Comparison of ENCODE assay signal across 24 mouse cellular contexts in the genomic region with DNA sequence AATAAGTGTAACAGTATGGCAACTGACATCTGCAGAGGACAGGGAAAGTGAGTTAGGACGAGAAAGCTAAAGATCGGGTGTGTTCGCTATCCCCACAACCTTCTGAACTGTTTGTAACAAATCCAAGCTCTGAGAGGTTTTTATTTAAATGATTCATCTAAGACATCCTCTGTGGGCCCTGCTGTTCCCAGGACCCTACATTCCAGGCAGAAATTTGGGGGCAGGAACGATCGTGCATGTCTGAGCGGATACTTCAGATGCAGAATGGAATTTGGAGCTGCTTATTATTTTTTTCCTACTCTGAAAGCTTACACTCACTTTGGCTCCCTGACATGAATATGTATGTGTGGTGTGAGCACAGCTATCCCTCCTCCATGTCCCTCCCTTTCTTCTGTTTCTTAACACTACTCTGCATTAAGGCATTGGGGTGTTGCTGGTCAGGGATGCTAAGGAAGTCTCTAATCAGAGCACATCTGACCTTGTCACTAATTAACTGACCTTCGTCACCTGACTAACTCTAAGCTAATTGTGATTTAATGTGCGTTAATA.
DNase-seq lines count a peak whose midpoint lies in the region; ATAC-seq lines count a peak whose summit lies in the region.
"Had no signal": no experiment of that assay in that cellular context is flagged by ENCODE, and none has a peak within 500 bp of the region (broad histone marks: within the 10 kb centered on the region; RNA-seq: fewer than 3 reads in every experiment).

No protein-coding gene starts in this region.

- H3K4me1 ChIP-seq in limb, embryonic 11.5 days (ENCODE audit: control insufficient read depth, insufficient read depth, low read length) = no peaks in the 10 kb centered on the region
- H3K4me1 ChIP-seq in limb, embryonic 10.5 days = peaks cover 12% of the 10 kb centered on the region
- no peaks in the 10 kb centered on the region for H3K4me1 ChIP-seq in intestine, embryonic 16.5 days (ENCODE audit: control insufficient read depth, insufficient read depth, low read length)
- H3K4me1 ChIP-seq: liver, embryonic 13.5 days; neural tube, embryonic 12.5 days had no signal

- no peaks in the 10 kb centered on the region for H3K9me3 ChIP-seq in limb, embryonic 11.5 days (ENCODE audit: control insufficient read depth, low read length)
- no peaks in the 10 kb centered on the region for H3K9me3 ChIP-seq in limb, embryonic 10.5 days (replicated peaks)
- H3K9me3 ChIP-seq in intestine, embryonic 16.5 days (ENCODE audit: control insufficient read depth, low read length) = no peaks in the 10 kb centered on the region
- H3K9me3 ChIP-seq: heart, embryonic 13.5 days; liver, embryonic 13.5 days; neural tube, embryonic 12.5 days had no signal

- H3K36me3 ChIP-seq in limb, embryonic 11.5 days (ENCODE audit: control insufficient read depth, insufficient read depth, low read length) = no peaks in the 10 kb centered on the region
- H3K36me3 ChIP-seq in limb, embryonic 10.5 days = no peaks in the 10 kb centered on the region
- no peaks in the 10 kb centered on the region for H3K36me3 ChIP-seq in intestine, embryonic 16.5 days (ENCODE audit: control insufficient read depth, insufficient read depth, low read length)
- H3K36me3 ChIP-seq: heart, embryonic 13.5 days; liver, embryonic 13.5 days; neural tube, embryonic 12.5 days had no signal

- DNase-seq in frontal cortex, postnatal 10 days (ENCODE audit: low spot score in 2 of 2) = no peak
- DNase-seq in limb, embryonic 11.5 days (ENCODE audit: low spot score) = peak; percentile 19
- no peak for DNase-seq in limb, embryonic 10.5 days (ENCODE audit: low spot score)
- peak; percentile 62 for DNase-seq in NIH3T3 (ENCODE audit: low read depth)
- DNase-seq in thymus, postnatal 36 days = no peak
- DNase-seq in gastrocnemius, postnatal 10 days = no peak
- DNase-seq: adrenal gland, postnatal 14 days; cerebellum, adult 2 months; gastrocnemius, postnatal 14 days; heart, adult 18-20 months; heart, postnatal 14 days; kidney, adult 9 months; layer of hippocampus, adult 9-11 months; liver, embryonic 13.5 days; midbrain, embryonic 14.5 days; right cerebral cortex, postnatal 14 days; thymus, postnatal 14 days had no signal

- no peak overlapping the region for H3K4me3 ChIP-seq in limb, embryonic 11.5 days (ENCODE audit: low read depth, low read length)
- H3K4me3 ChIP-seq in limb, embryonic 10.5 days = no peak overlapping the region
- H3K4me3 ChIP-seq in intestine, embryonic 16.5 days (ENCODE audit: low read length) = no peak overlapping the region
- H3K4me3 ChIP-seq: erythroblast, embryonic 14.5 days; heart, embryonic 13.5 days; liver, embryonic 13.5 days; neural tube, embryonic 12.5 days had no signal

- ATAC-seq in frontal cortex, adult (ENCODE audit: low TSS enrichment) = peak; percentile 31; the same call in 1 of the 2 replicates
- ATAC-seq in limb, embryonic 11.5 days (ENCODE audit: insufficient number of reproducible peaks, low FRiP score, low TSS enrichment, low read depth) = no peak
- peak; percentile 53; the same call in 1 of the 2 replicates for ATAC-seq in intestine, embryonic 16.5 days
- ATAC-seq: forebrain, embryonic 14.5 days; hindbrain, postnatal 0 days had no signal

- H3K27me3 ChIP-seq in limb, embryonic 11.5 days (ENCODE audit: control insufficient read depth, insufficient read depth, low read length) = no peaks in the 10 kb centered on the region
- H3K27me3 ChIP-seq in limb, embryonic 10.5 days (ENCODE audit: low read depth, poor library complexity, severe bottlenecking) = peaks cover 41% of the 10 kb centered on the region
- H3K27me3 ChIP-seq in intestine, embryonic 16.5 days (replicated peaks; ENCODE audit: control insufficient read depth, insufficient read depth, low read length) = no peaks in the 10 kb centered on the region
- H3K27me3 ChIP-seq: heart, embryonic 13.5 days; neural tube, embryonic 12.5 days had no signal

- H3K4me2 ChIP-seq in limb, embryonic 11.5 days (ENCODE audit: low read depth, severe bottlenecking) = no peak overlapping the region
- no peak overlapping the region for H3K4me2 ChIP-seq in intestine, embryonic 16.5 days (ENCODE audit: low read depth, low read length)
- H3K4me2 ChIP-seq: heart, embryonic 13.5 days; liver, embryonic 13.5 days; neural tube, embryonic 12.5 days had no signal

- no peak overlapping the region for H3K27ac ChIP-seq in limb, embryonic 11.5 days (replicated peaks; ENCODE audit: low read depth, low read length)
- H3K27ac ChIP-seq in limb, embryonic 10.5 days = no peak overlapping the region
- H3K27ac ChIP-seq in intestine, embryonic 16.5 days (ENCODE audit: low read length) = no peak overlapping the region
- H3K27ac ChIP-seq: heart, embryonic 13.5 days; hindbrain, postnatal 0 days; liver, embryonic 13.5 days; neural tube, embryonic 12.5 days had no signal

- WGBS in limb, embryonic 11.5 days = 76% methylated on average over 8 of the region's 8 CpGs
- 87% methylated on average over 8 of the region's 8 CpGs for WGBS in limb, embryonic 10.5 days
- WGBS in intestine, embryonic 16.5 days = 55% methylated on average over 8 of the region's 8 CpGs

- H3K9ac ChIP-seq in limb, embryonic 11.5 days (ENCODE audit: low read length) = no peak overlapping the region
- H3K9ac ChIP-seq in intestine, embryonic 16.5 days (ENCODE audit: low read depth, low read length) = no peak overlapping the region
- H3K9ac ChIP-seq: heart, embryonic 13.5 days; liver, embryonic 13.5 days; neural tube, embryonic 12.5 days had no signal

Comparison
In these comparisons a context has a peak if more than half of its experiments do, and no peak if none do; other contexts are left out.
1. DNase-seq: peak in limb, embryonic 11.5 days (single experiment) and NIH3T3 (single experiment); none in frontal cortex, postnatal 10 days (0 of 2), limb, embryonic 10.5 days (single experiment), thymus, postnatal 36 days (0 of 2) and gastrocnemius, postnatal 10 days (single experiment).